Mouse (Mus musculus) embryonic facial prominence, embryonic 13.5 days (tissue): Measurements from ENCODE around the gene Naglu. TPM values are rescaled to one million over a fixed set of nuclear protein-coding genes. Genes with fewer than 3 reads are reported as not detected.

Experiments
- microRNA-seq: library from miRNA; unstranded; fragments of <30 nt; microRNA quantifications from one replicate; pipeline ENCODE4, GENCODE M21; 2016
- polyA plus RNA-seq: library from polyadenylated mRNA; unstranded; fragments of >200 nt; fragmentation: Nextera tagmentation; extraction: Ambion mirVana; gene quantifications from 2 replicates; pipeline ENCODE4 v1.2.1, GENCODE M21; 2015

Gene Naglu
- polyA plus RNA-seq, 1 experiment from 2014 or later = 9.0 TPM

Small RNA genes within 50 kb of the gene (microRNA-seq; reads per million reads assigned to microRNA genes)
- 0.92 reads per million for gene Mir6928

Other genes with a start within 250 kb of the Naglu start
- 19.1 and 19.9 TPM in 2 replicates for gene Stat5b, start 219.3 kb upstream of the Naglu start, polyA plus RNA-seq
- gene Stat5a, start 210.7 kb upstream of the Naglu start, polyA plus RNA-seq = 4.9 and 6.6 TPM in 2 replicates
- 40.7 and 48.3 TPM in 2 replicates for gene Stat3, start 130.5 kb upstream of the Naglu start, polyA plus RNA-seq
- 152 and 169 TPM in 2 replicates for gene Cavin1, start 99.1 kb upstream of the Naglu start, polyA plus RNA-seq
- gene Atp6v0a1, start 60.6 kb upstream of the Naglu start, polyA plus RNA-seq = 33.2 and 38.8 TPM in 2 replicates
- 0.15 TPM in 1 of 2 replicates, not detected in the other for gene Hsd17b1, start 8.4 kb downstream of the Naglu start, polyA plus RNA-seq
- 40.8 and 43.8 TPM in 2 replicates for gene Coasy, start 12.6 kb downstream of the Naglu start, polyA plus RNA-seq
- 46.8 and 50.9 TPM in 2 replicates for gene Mlx, start 17.3 kb downstream of the Naglu start, polyA plus RNA-seq
- 43.5 and 46.1 TPM in 2 replicates for gene Psmc3ip, start 25.4 kb downstream of the Naglu start, polyA plus RNA-seq
- 19.2 and 21.4 TPM in 2 replicates for gene Retreg3, start 49.9 kb downstream of the Naglu start, polyA plus RNA-seq
- gene Tubg1, start 49.9 kb downstream of the Naglu start, polyA plus RNA-seq = 69.7 and 77.2 TPM in 2 replicates
- gene Tubg2, start 85.9 kb downstream of the Naglu start, polyA plus RNA-seq = 12.6 and 12.9 TPM in 2 replicates
- gene Cntnap1, start 100.5 kb downstream of the Naglu start, polyA plus RNA-seq = 0.50 and 1.2 TPM in 2 replicates
- gene Plekhh3, start 101.3 kb downstream of the Naglu start, polyA plus RNA-seq = 9.7 and 10.2 TPM in 2 replicates
- gene Ccr10, start 105.4 kb downstream of the Naglu start, polyA plus RNA-seq = 0.15 and 0.27 TPM in 2 replicates
- 16.9 and 19.8 TPM in 2 replicates for gene Ezh1, start 156.5 kb downstream of the Naglu start, polyA plus RNA-seq
- gene Ramp2, start 176.0 kb downstream of the Naglu start, polyA plus RNA-seq = 84.9 and 92.3 TPM in 2 replicates
- gene Vps25, start 183.7 kb downstream of the Naglu start, polyA plus RNA-seq = 106 and 118 TPM in 2 replicates
- gene Wnk4, start 190.6 kb downstream of the Naglu start, polyA plus RNA-seq = 9.8 and 10.9 TPM in 2 replicates
- 1.7 and 2.3 TPM in 2 replicates for gene Cntd1, start 209.0 kb downstream of the Naglu start, polyA plus RNA-seq
- gene Coa3, start 209.1 kb downstream of the Naglu start, polyA plus RNA-seq = 193 and 196 TPM in 2 replicates
- gene Becn1, start 232.3 kb downstream of the Naglu start, polyA plus RNA-seq = 129 and 130 TPM in 2 replicates
- gene Psme3, start 246.2 kb downstream of the Naglu start, polyA plus RNA-seq = 138 and 148 TPM in 2 replicates